Mouse (Mus musculus): ENCODE measurements at regions not wholly inside any gene's neighbourhood (a gene's known extent, or its start where the extent isn't known, plus 50 kb on each side); places are given as distances from the start of the nearest gene placed in this dataset.

DNA sequence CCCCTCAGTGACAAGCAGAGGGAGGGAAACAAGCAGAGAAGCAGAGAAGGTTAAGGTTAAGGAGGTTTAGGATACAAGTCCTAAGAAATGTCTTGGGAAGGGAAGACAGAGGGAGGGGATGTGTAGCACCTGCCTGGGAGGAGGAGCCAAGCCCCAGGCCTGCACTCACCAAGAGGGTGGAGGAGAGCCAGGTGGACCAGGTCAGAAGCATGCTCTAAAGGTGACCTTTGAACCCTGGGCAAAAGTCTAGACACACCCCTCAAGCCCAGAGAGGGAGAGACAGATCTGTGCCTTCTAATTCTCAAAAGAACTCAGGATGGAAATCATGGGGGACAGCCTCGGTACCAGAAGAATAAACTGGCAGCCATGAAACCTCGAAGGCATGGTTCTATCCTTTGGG lies 54.4 kb upstream of the Calm2 start:
- no peak for DNase-seq

DNA sequence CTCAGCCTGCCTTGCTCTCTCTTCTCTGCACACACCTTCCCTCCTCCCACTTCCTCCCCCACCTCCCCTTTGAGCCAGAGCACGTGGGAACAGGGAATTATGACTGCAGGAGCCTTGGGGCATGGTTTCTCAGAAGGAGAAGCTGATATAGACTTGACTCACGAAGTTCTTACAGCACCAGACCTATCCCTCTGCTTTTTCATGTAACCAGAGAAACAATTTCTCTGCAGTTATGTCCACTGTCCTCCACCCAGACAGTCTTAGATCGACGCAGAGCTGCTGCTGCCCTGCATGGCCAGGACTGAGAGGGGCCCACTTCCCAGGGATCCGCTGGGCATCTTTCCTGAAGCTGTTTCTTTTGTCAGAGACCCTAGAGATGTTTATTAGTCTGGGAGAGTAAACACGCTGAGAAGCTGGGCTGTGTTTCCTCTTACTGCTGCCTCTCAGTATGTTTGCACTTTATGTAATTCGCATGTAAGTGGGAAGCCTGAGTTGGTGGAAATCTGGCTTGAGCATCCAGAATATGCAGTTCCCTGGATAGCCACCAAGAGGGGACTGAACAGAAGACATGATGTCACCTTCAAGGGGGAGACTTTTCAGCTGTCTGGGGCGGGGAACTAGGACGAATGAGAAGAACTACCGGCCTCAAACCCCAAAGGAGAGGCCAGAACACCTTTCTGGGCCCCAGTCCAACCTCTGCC lies 55.1 kb upstream of the Calm2 start:
- peak in 1 of 2 experiments; percentile 25 for DNase-seq

DNA sequence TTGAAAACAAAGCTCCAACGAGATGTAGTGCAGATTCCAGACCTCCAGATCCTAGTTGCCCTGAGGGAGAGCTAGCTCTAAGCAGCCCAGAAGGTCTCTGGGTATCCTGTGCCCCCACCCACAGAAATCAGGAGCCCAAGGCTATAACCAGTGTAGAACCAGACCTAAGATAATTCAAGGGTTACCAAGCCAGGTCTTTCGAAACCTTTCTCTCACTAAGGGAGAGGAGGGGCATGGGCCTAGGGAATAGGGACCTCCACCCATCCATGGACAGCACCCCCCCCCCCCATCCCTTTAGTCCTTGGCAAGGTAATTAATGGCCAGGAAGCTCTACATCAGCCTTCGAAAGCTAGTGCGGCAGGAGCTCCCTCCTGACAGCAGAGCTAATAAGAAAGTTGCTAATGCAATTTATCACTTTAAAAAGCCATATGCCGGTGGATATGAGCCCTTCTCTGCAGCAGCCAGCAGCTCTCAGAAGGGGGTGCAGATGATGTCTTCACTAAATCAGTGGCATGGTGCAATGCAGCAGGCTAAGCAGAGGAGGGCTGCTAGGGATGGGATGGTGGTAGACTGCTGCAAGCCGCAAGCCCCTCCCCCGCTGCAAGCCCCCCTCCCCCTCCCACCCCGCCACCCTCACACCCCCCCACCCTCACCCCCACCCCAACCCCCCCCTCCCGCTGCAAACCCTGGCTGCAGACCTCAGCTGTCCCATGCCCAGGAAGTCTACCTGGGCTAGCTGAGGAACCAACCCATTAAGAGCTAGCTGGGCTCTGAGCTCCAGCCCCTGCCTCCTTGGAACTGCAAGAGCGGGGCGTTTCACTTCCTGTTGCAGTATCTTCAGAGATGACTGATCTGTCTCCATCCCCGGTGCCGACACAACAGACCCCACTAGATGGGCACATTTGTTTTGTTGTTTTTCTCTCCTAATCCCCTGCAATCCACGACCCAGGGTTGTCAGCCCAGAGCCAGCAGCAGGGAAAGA lies 55.9 kb upstream of the Calm2 start:
- peak in 1 of 2 experiments; percentile 25 for DNase-seq

DNA sequence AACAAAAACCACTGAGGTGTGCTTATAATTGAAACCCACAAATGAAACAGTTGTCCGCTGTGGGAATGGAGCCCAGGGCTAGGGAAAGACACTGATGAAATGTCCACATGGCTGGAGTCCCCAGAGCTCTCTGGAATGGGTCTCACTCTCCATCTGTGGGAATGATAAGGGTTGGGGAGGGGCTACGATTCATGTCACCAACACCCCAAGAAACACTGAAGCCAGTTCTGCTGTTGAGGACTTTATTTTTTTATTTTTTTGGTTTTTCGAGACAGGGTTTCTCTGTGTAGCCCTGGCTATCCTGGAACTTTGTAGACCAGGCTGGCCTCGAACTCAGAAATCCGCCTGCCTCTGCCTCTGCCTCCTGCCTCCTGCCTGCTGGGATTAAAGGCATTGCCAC lies 56.8 kb upstream of the Calm2 start:
- DNase-seq, result peak in 1 of 2 experiments; percentile 40

DNA sequence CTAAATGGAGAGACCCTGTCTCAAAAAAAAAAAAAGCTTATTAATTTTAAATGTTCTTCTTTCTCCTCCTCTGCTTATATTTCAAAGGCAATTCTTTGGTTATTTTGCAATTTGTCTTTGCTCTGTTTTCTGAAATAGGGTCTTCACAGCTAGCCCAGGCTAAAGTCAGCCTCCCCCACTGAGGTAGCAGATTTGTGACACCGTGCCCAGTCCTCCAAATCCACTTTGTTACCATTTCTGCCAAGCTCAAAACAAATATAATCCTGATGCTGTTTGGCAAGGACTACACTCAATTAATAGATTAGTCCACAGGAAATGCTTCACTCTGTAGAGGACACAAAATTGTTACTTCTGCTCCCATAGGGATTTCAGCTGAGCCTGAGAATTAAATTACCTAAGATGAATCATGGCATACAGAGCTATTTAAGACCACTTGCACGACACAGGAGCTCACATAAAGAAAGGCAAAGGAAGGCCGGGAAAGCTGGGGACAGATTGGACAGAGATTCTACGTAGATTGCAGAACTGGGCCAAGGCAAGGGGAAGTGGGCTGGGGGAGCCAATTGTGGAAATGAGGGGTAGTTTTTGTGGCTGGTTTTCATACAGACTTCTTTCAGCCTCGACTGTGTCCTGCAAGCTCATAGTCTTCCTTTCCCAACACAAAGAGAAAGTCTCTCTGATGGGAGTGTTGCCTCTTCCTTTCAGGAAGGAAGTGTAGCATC lies 58.4 kb upstream of the Calm2 start:
- no peak for DNase-seq

DNA sequence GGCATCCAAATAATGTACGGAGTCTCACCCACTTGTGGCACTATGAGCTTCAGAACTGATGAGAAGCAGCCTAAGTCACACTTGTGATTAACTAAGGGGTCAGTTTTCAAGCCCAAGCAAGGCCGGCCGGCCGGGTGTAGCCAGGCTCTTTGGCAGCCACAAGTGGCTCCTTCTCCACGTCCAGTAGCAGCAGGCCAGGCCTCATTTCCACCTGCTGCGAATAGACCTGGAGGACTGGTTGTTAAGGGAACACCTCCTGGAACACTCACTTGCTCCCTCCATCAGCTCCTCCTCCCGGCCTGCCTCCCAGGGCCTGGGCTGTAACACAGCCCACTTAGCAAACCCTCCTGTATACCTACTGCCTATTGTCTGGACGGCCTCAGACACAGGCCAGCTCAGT lies 61.1 kb upstream of the Calm2 start:
- no peak for DNase-seq

DNA sequence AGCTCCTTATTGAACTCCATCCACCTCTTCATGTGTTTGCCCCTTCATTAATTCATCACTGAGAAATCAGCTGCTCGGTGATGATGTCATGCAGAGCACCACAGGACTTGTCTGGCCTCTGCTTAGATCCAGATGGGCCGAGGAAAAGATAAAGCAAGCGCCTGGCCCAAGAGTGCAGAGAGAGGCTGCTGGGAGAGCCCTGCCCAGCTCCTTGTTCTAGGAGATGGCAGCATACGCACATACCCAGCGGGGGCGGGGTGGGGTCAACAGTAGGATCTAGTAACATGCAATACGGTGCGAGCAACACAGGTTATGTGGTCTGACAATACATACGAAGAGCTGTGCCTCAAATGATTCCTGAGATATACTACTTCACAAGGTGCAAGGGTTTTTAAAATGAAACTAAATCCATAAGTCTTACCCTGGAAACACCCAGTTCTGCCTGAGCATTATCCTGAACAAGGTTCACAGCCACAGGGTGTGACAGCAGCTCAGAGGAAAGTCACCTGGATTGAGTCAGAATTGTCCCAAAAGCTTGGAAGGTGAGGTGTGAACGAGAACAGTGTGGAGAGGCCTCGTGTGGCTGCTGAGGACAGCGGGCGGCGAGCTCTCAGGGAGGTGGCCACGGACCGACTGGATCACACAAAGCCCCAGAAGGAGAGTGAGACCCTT lies 62.0 kb upstream of the Calm2 start:
- DNase-seq, result no peak

DNA sequence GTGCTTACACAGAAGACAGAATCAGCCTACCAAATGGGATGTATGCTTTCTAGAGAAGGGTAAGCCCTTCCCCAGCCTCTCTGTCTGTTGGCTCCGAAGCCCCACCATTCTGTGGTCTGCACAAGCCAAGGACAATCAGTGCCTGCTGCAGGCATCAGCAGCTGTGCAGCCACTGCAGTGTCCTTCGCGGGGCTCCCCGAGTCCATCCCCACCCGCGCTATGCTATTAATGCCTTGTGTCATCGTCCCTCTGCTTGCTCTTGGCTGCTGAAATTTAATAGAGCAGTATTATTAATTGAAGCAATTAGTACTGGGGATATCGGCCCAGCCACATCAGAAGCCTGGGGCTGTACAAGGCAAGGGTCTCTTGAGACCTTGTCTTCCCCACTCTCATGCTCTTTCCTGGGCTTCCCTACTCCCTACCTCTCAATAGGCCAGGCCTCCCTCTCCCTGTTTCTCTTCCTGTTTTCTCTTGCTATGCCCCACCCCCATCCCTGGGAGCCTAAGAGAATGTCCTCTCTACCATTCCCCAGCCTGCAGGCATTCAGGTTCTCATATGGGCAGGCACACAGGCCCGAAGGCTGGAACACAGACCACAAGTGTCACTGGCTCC lies 65.4 kb upstream of the Calm2 start:
- DNase-seq, result peak in 1 of 2 experiments; percentile 18

DNA sequence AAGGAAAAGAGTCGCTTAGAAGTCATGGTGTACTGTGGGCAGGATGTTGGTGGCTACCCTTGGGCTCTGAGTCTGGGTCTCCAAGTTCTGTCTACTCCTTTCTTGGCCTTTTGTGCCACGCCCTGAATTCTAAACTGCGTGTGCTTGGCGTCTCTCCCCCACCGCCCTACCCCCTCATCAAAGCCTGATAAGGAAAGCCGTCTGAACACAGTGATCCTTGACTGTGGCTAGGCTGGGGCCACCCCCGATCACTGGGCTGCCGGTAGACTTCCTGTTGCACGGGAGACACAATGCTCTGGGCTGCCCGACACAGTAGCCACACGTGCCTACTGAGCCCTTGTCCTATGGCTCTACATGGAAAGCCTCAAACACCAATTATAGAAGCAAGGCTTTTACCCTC lies 67.1 kb upstream of the Calm2 start:
- no peak for DNase-seq

DNA sequence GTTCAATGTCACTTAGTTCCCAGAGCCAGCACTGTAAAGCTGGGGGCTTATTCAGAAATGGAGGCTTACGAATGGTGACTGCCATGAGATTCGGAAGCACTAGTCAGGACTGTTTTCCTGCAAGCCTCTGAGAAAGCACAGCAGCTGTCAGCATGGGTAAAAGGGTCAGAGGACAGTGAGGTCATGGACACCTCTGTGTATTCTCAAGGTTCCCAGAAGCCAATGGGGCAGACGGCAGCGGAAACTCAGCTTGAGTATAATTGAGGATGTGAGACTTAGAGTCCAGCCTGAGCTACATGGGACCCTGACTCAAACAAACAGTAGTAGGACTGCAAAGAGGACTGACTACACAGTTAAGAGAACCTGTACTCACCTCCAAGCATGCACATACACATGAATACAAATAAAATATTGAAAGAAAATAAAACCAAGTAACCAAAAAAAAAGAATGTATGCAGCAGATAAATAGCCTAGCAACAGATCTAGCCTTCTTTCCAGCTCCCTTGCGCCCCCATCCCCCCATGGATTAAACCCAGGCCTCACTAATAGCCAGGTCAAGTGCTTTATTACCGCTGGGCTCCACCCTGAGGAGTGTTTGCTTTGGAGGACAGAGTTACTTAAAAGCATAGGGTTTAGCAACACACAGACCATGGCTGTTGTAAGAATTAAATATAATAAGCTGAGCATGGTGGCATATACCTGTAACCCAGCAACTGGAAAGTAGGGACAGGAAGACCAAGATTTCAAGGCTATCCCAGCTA lies 67.8 kb upstream of the Calm2 start:
- DNase-seq, result no peak

DNA sequence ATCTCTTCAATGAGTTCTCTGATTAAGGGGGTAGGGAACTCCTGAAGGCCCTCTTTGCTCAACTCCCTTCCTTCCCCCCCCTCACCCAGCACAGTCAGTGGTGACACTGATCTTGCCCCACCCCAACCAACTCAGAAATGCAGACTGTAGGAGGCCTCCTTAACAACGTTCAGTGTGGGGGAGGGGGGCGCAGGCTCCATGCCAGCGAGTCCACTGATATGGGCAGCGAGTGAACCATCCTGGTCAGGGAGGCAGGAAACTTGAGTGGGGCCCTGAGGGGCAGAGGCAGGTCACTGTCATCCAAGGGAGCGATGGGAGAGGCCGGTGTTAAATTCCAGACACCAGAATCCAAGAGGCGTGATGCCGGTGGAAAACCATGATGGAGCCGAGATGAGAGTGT lies 70.5 kb upstream of the Calm2 start:
- no peak for DNase-seq

DNA sequence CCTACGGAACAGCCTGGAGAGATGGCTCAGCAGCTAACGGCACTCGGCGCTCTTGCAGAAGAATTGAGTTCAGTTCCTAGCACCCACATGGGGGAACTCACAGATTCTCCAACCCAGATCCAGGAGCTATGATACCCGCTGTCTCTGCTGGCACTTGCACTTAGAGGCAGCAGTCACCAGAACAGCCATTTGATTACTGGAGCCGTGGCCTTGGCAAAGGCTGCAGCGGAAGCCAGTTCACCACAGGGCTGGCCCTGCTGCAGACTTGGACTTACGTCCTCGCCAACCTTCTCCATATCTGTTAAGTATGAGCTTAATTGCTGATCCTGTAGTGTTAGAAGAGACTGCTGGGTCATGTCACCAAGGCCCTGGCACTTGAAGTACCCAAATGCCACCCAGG lies 72.7 kb upstream of the Calm2 start:
- DNase-seq, result no peak

DNA sequence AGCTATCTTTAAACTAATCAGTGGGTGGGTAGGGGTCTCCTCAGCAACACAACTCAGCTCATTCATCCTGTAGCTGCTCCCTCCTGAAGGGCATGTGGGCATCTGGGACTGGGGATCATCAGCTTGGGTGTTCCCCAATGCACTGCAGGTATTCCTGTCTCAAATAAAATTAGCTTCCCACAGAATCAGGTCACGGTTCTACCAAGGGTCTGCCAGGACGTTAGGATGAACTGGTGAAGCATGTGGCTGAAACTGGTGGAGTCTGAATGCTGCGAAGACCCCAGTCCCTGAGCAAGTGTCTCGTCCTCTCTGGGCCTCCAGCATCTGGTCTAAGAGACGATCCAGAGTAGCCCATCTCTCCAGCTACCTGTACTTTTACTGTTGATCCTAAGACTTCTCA lies 74.1 kb upstream of the Calm2 start:
- DNase-seq, result no peak

DNA sequence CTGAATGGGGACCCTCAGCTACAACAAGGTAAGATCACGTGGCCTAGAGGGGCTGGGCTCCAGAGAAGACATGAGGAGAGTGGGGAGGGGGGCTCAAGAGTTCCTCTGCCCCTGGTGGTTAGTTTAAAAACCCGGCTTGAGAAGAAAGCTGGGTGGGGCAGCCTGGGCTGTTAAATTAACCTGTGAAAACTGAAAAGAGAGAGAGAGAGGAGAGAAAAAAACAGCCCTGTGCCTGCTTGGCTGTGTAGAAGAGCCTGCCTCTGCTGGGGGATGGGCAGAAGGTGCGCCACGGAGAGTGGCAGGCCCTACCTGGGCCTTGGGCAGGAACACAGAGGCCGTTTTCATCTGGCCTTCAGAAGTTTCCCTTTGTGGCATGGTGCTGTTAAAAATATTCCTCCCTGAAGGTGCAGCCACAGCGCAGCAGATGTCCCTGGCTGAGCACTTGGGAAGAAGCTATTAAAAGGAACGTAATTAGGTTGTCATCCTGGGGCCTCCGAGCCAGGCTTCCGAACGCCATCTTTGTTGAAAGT lies 75.0 kb upstream of the Calm2 start:
- DNase-seq, result no peak

DNA sequence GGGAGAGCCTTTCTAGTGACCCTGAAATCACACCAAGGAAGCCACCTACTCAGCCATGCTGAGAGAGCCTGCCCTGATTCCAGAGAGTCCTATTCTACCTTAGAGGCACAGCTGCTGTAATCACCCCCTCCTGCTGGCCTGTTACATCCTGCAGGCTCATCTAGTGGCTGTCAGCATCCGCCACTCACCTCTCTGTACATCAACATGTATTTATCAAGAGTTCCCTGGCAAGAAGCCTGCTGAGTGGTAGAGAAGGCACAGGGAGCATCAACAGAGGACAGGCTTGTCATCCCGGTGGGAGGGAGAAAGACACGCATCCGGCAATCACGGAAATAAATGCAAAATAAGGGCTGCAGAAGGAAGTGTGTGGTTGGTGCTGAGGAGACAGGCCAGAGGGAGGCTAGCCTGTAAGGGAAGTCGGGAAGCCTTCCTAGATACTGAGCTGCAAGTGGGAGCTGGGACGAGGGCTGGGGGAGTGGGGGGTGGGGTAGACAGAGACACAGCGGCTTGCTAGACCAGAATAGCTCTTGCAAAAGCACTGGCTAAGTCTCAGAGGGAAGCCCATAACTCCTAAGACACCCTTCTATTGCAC lies 75.9 kb upstream of the Calm2 start:
- DNase-seq, result peak; percentile 31 to 44

DNA sequence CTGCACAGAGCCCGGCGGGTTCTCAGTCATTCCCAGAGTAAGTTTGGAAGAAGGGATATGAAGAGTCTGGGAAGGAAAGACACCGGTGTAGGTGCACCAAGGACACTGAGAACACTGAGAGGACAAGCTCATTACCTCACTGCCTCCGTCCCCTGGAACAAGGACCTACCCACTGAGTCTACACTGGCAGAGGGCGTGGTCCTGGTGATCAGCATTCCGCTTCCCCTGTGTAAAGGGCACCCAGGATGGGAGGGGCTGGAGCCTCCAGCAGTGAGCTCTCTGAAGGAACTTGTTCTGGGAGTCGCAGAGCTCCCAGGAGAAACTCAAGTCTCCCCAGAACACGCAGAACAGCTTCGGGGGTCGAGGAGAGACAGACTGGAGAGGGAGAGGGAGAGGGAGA lies 76.9 kb upstream of the Calm2 start:
- peak in 1 of 2 experiments; percentile 19 for DNase-seq

DNA sequence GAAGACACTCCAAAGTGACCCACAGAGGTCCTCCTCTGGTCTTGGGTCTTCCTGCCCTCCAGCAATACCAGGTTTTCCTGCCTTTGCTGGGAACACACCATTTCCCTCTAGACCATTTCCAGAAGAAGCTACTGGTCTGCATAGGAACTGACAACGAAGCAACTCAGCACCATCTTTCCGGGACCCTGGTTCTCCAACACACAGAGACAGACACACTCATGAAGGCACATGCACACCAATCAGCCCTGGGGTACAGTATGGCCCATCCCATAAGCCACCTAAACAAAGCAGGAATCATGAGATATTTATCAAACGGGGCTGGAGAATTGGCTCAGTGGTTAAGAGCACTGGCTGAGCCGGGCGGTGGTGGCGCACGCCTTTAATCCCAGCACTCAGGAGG lies 80.4 kb upstream of the Calm2 start:
- no peak for DNase-seq

DNA sequence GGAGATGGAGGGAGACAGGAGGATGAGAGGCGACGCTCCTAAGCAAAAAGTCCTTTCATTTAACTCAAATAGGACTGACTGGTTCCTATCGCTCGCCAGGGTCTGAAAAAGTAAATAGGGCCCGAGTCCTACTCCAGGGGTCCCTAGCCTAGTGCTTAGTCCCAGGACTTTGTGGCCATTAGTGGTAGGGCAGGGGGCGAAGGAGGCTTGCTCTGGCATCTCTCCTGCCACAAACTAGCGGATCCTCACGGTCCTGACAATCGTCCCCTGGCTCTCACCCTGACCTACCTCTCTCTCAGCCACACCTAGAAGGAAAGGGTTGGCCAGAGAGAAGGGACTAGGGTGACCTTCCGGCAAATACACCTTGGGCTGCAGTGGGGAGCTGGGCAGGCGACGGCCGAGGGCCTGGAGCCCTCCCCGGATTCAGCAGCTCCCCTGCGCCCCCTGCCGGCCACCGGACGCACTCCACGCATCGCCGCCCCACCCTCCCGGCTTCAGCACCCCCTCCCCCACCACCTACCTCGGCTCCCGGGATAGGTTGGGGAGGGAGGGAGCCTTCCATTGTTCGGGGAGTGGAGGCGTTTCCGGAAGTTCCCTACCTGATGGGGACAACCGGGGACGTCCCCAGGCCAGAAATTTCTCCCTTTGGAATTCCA lies 83.6 kb upstream of the Calm2 start:
- DNase-seq, result peak; percentile 89 to 93

DNA sequence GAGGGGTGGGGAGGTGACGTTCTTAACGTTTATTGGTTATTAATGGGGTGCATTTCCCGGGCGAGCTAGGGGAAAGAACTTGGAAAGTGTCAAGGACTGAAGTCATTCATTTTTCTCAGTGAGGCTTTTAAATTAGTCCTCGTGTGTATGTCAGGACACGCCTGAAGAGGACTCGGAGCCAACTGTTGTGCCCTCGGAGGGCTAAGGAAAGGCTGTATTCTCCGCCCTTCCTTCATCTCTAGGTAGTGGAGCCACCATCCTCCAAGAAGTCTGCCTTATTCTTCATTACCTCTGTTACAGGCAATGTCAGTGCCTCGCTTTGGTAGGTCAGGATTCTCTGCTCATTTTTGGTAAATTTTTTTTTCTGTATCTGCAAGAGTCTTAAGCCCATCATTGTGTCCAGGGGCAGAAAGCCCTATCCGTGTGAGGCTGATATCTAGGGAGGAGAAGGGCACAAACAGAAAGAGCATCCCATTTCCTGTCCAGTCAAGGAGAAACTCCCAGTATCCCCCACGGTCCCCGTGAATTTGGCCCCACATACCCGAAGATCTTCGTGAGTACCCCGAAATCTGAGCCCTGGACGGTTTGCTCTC lies 84.2 kb upstream of the Calm2 start:
- DNase-seq, result peak in 1 of 2 experiments; percentile 73

Data from heart, adult 18-20 months (tissue).